Mouse (Mus musculus) hindbrain, embryonic 12.5 days (tissue): ENCODE data around the gene Ybx2. TPM values are rescaled to one million over a fixed set of nuclear protein-coding genes. Genes with fewer than 3 reads are reported as not detected.
A peak's percentile ranks its signal among the peaks of the same experiment; 100 is the strongest.

Source experiments
- ATAC-seq: fragments of 200-750 bp; cut with Nextera tagmentation; 2 replicates; pipeline ENCODE4 v1.8.0; 2017; ENCODE audit warnings: moderate TSS enrichment; ENCODE audit not compliant: low FRiP score
- H3K27ac ChIP-seq: fragments of 300-500 bp; sonication (generic); 2 replicates; pipeline ENCODE4 v1.5.1; 2016; ENCODE audit warnings: mild to moderate bottlenecking
- H3K27me3 ChIP-seq: fragments of 300-500 bp; sonication (generic); 2 replicates; pipeline ENCODE4 v1.6.1; 2016; ENCODE audit warnings: mild to moderate bottlenecking
- H3K36me3 ChIP-seq: fragments of 300-500 bp; sonication (generic); 2 replicates; pipeline ENCODE4 v1.6.1; 2016; ENCODE audit warnings: mild to moderate bottlenecking
- H3K4me1 ChIP-seq: fragments of 300-500 bp; sonication (generic); 2 replicates; pipeline ENCODE4 v1.6.1; 2016
- H3K4me2 ChIP-seq: fragments of 300-500 bp; sonication (generic); replicated peaks from 2 replicates; pipeline ENCODE4 v1.6.1; 2016; ENCODE audit warnings: mild to moderate bottlenecking
- H3K4me3 ChIP-seq: fragments of 300-500 bp; sonication (generic); 2 replicates; pipeline ENCODE4 v1.5.1; 2016; ENCODE audit warnings: mild to moderate bottlenecking
- H3K9ac ChIP-seq: fragments of 300-500 bp; sonication (generic); 2 replicates; pipeline ENCODE4 v1.6.1; 2016; ENCODE audit warnings: mild to moderate bottlenecking, moderate library complexity
- H3K9me3 ChIP-seq: fragments of 300-500 bp; sonication (generic); replicated peaks from 2 replicates; pipeline ENCODE4 v1.6.1; 2016; ENCODE audit warnings: mild to moderate bottlenecking
- WGBS: fragments of 180-500 bp; shearing (Covaris S2); methylation state at CpG from one replicate; pipeline ENCODE4 v1.1.7; 2016; 5-methylcytosine and 5-hydroxymethylcytosine counted together
- microRNA-seq: library from miRNA; unstranded; fragments of <30 nt; microRNA quantifications from one replicate; pipeline ENCODE4, GENCODE M21; 2017
- polyA plus RNA-seq: library from polyadenylated mRNA; unstranded; fragments of >200 nt; fragmentation: Nextera tagmentation; extraction: Ambion mirVana; gene quantifications from 2 replicates; pipeline ENCODE4 v1.2.1, GENCODE M21; 2016

The Ybx2 gene
- polyA plus RNA-seq, 1 experiment from 2014 or later: 9.0 TPM

- Histone ChIP-seq H3K36me3 (peaks cover 39% of the 10 kb centered on the region), H3K4me2 (peak overlapping the region; percentile 73), H3K27ac (peak overlapping the region; percentile 98), H3K4me3 (peak overlapping the region; percentile 100), H3K9ac (peak overlapping the region; percentile 80), H3K27me3 (no peaks in the 10 kb centered on the region), H3K9me3 (no peaks in the 10 kb centered on the region), H3K4me1 (peaks cover 26% of the 10 kb centered on the region)
- ATAC-seq: no peak
- WGBS: 4% methylated on average over 16 of the region's 16 CpGs
Observed at GRCm38 (mm10) chr11:69979827-69980195, 44.2 kb downstream of the Ybx2 start.

GRCm38 (mm10) chr11:69980196-69981140, 44.9 kb downstream of the Ybx2 start:
- 2% methylated on average over 53 of the region's 60 CpGs for WGBS

GRCm38 (mm10) chr11:69981141-69981762, 45.7 kb downstream of the Ybx2 start, which contains the start of gene Ctdnep1:
Gene Ctdnep1, plus strand, starts transcription at chr11:69981156.
- H3K27ac ChIP-seq: peak within 1 kb of the TSS; percentile 98
- peak; percentile 66 for ATAC-seq
- H3K4me2 ChIP-seq: peak within 1 kb of the TSS; percentile 73
- H3K27me3 ChIP-seq: no peaks in the 10 kb centered on the region
- H3K36me3 ChIP-seq: peaks cover 37% of the 10 kb centered on the region
- peak within 1 kb of the TSS; percentile 100 for H3K4me3 ChIP-seq
- under 1% methylated on average over 40 of the region's 43 CpGs for WGBS
- H3K9ac ChIP-seq: peak within 1 kb of the TSS; percentile 99
- no peaks in the 10 kb centered on the region for H3K9me3 ChIP-seq
- peaks cover 26% of the 10 kb centered on the region for H3K4me1 ChIP-seq

More at GRCm38 (mm10) chr11:69980196-69981140, 44.9 kb downstream of the Ybx2 start:
- Histone ChIP-seq H3K27ac (peak overlapping the region; percentile 98), H3K36me3 (peaks cover 39% of the 10 kb centered on the region), H3K9ac (peak overlapping the region; percentile 99), H3K27me3 (no peaks in the 10 kb centered on the region), H3K4me3 (peak overlapping the region; percentile 100), H3K4me2 (peak overlapping the region; percentile 73), H3K4me1 (peaks cover 26% of the 10 kb centered on the region), H3K9me3 (no peaks in the 10 kb centered on the region)
- peak; percentile 94 for ATAC-seq

- peaks cover 26% of the 10 kb centered on the region for H3K4me1 ChIP-seq
- WGBS: 73% methylated on average over 8 of the region's 8 CpGs
- no peak for ATAC-seq
Observed at GRCm38 (mm10) chr11:69982225-69982624, 46.6 kb downstream of the Ybx2 start, which contains the start of gene Elp5. Gene Elp5, minus strand, starts transcription at chr11:69982517.

DNA sequence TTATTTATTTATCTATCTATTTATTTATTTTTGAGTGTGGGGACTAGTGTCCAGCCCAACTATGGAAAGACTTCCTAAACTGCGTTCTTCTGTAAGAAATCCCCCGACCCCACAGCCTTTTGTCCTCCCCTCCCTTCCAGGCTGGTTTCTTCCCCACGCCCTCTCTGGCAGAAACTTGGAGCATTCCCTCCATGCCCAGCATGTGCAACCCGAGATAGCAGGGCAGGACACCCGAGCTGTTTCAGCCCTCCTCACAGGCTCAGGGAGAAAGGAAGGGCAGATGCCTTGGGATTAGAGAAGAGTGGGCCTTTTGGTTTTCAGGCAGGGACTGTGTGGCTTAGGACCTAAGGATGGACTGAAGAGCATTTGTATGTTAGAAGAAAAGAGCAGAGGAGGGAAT, 47.3 kb downstream of the Ybx2 start:
- no peak for ATAC-seq
- no peaks in the 10 kb centered on the region for H3K9me3 ChIP-seq
- no peak overlapping the region for H3K27ac ChIP-seq
- H3K36me3 ChIP-seq: peaks cover 37% of the 10 kb centered on the region
- H3K4me3 ChIP-seq: peak overlapping the region; percentile 13; the same call in 1 of the 2 replicates
- H3K9ac ChIP-seq: peak overlapping the region; percentile 99
- 39% methylated on average over 5 of the region's 5 CpGs for WGBS
- H3K27me3 ChIP-seq: no peaks in the 10 kb centered on the region
- peaks cover 26% of the 10 kb centered on the region for H3K4me1 ChIP-seq
- H3K4me2 ChIP-seq: peak overlapping the region; percentile 73

More at GRCm38 (mm10) chr11:69982225-69982624, 46.6 kb downstream of the Ybx2 start, which contains the start of gene Elp5:
- peaks cover 37% of the 10 kb centered on the region for H3K36me3 ChIP-seq
- H3K4me3 ChIP-seq: peak within 1 kb of the TSS; percentile 100
- H3K4me2 ChIP-seq: peak within 1 kb of the TSS; percentile 73
- peak within 1 kb of the TSS; percentile 98 for H3K27ac ChIP-seq
- H3K9me3 ChIP-seq: no peaks in the 10 kb centered on the region
- H3K9ac ChIP-seq: peak within 1 kb of the TSS; percentile 99
- no peaks in the 10 kb centered on the region for H3K27me3 ChIP-seq

DNA sequence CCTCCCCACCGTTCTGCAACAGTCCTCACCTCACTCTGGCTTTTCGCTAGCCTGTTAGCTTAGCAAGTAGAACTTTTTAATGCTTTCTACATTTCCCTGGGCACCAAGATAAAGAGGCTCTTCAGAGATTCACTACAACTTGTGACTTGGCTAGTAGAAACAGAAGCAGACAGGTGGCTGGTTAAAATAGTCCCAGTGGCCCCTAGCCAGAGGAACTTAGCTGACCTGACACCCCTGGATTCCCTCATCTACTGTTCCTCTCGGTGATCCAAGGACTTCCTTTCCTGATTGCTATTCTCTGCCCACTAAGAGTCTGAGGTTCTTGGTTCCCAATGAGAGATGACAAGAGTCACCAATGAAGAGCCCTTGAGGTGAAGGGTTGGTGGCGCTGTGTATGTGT, 47.8 kb downstream of the Ybx2 start:
- H3K27ac ChIP-seq: no peak overlapping the region
- no peaks in the 10 kb centered on the region for H3K27me3 ChIP-seq
- no peak overlapping the region for H3K4me3 ChIP-seq
- peaks cover 26% of the 10 kb centered on the region for H3K4me1 ChIP-seq
- H3K4me2 ChIP-seq: peak overlapping the region; percentile 73
- no peaks in the 10 kb centered on the region for H3K9me3 ChIP-seq
- no peak overlapping the region for H3K9ac ChIP-seq
- ATAC-seq: no peak
- 91% methylated on average over 4 of the region's 4 CpGs for WGBS
- peaks cover 42% of the 10 kb centered on the region for H3K36me3 ChIP-seq

GRCm38 (mm10) chr11:69984431-69984830, 48.8 kb downstream of the Ybx2 start:
- peaks cover 24% of the 10 kb centered on the region for H3K4me1 ChIP-seq
- H3K4me3 ChIP-seq: no peak overlapping the region
- no peak overlapping the region for H3K27ac ChIP-seq
- H3K27me3 ChIP-seq: no peaks in the 10 kb centered on the region
- WGBS: 93% methylated on average over 8 of the region's 8 CpGs
- no peak for ATAC-seq
- H3K9ac ChIP-seq: no peak overlapping the region
- H3K36me3 ChIP-seq: peaks cover 50% of the 10 kb centered on the region
- no peaks in the 10 kb centered on the region for H3K9me3 ChIP-seq
- 0 out of 2 replicates have a peak overlapping the region, but pooled peaks have one; percentile 4 for H3K4me2 ChIP-seq

GRCm38 (mm10) chr11:69989949-69990348, 54.4 kb downstream of the Ybx2 start:
- H3K27me3 ChIP-seq: no peaks in the 10 kb centered on the region
- H3K4me2 ChIP-seq: no peak overlapping the region
- H3K9me3 ChIP-seq: no peaks in the 10 kb centered on the region
- H3K4me1 ChIP-seq: peaks cover 19% of the 10 kb centered on the region
- 0 out of 2 replicates have a peak overlapping the region, but pooled peaks have one; percentile 24 for H3K9ac ChIP-seq
- ATAC-seq: no peak
- H3K4me3 ChIP-seq: no peak overlapping the region
- no peak overlapping the region for H3K27ac ChIP-seq
- peaks cover 64% of the 10 kb centered on the region for H3K36me3 ChIP-seq
- WGBS: 91% methylated on average over 8 of the region's 8 CpGs

Small RNA genes within 50 kb of the gene (microRNA-seq; reads per million reads assigned to microRNA genes)
- not detected for gene Gm44349

Other genes starting within 250 kb of the Ybx2 start
- 3.1 and 3.4 TPM in 2 replicates for gene Tnfsf12, start 239.9 kb upstream of the Ybx2 start, polyA plus RNA-seq
- gene Tnfsfm13, start 239.7 kb upstream of the Ybx2 start, polyA plus RNA-seq: 0.80 and 1.9 TPM in 2 replicates
- gene Polr2a, start 177.2 kb upstream of the Ybx2 start, polyA plus RNA-seq: 32.2 and 39.0 TPM in 2 replicates
- 0.40 and 0.61 TPM in 2 replicates for gene Slc35g3, start 173.8 kb upstream of the Ybx2 start, polyA plus RNA-seq
- gene Zbtb4, start 169.9 kb upstream of the Ybx2 start, polyA plus RNA-seq: 2.3 and 2.4 TPM in 2 replicates
- gene Chrnb1, start 139.9 kb upstream of the Ybx2 start, polyA plus RNA-seq: 3.0 and 5.9 TPM in 2 replicates
- gene Fgf11, start 133.9 kb upstream of the Ybx2 start, polyA plus RNA-seq: 3.7 and 4.2 TPM in 2 replicates
- gene Tmem102, start 130.2 kb upstream of the Ybx2 start, polyA plus RNA-seq: 1.6 and 2.4 TPM in 2 replicates
- not detected in 2 replicates for gene Gm39566, start 120.5 kb upstream of the Ybx2 start, polyA plus RNA-seq
- 0.14 TPM in 1 of 2 replicates, not detected in the other for gene Spem2, start 117.3 kb upstream of the Ybx2 start, polyA plus RNA-seq
- gene Spem1, start 113.6 kb upstream of the Ybx2 start, polyA plus RNA-seq: 0.21 and 0.46 TPM in 2 replicates
- 14.7 and 14.9 TPM in 2 replicates for gene Nlgn2, start 98.0 kb upstream of the Ybx2 start, polyA plus RNA-seq
- gene Tmem256, start 97.3 kb upstream of the Ybx2 start, polyA plus RNA-seq: 268 and 314 TPM in 2 replicates
- gene Plscr3, start 89.4 kb upstream of the Ybx2 start, polyA plus RNA-seq: 74.9 and 87.3 TPM in 2 replicates
- gene Tnk1, start 77.1 kb upstream of the Ybx2 start, polyA plus RNA-seq: 0.57 and 1.4 TPM in 2 replicates
- not detected in 2 replicates for gene Tmem95, start 57.8 kb upstream of the Ybx2 start, polyA plus RNA-seq
- 2.9 and 3.2 TPM in 2 replicates for gene Kctd11, start 54.4 kb upstream of the Ybx2 start, polyA plus RNA-seq
- 0.86 and 0.92 TPM in 2 replicates for gene Acap1, start 40.3 kb upstream of the Ybx2 start, polyA plus RNA-seq
- gene 2810408A11Rik, start 34.8 kb upstream of the Ybx2 start, polyA plus RNA-seq: 17.8 TPM in 2 replicates
- 15.0 and 15.2 TPM in 2 replicates for gene Neurl4, start 34.7 kb upstream of the Ybx2 start, polyA plus RNA-seq
- 84.7 and 90.1 TPM in 2 replicates for gene Gps2, start 21.9 kb upstream of the Ybx2 start, polyA plus RNA-seq
- gene Eif5a, start 13.8 kb upstream of the Ybx2 start, polyA plus RNA-seq: 1,354 and 1,360 TPM in 2 replicates
- gene Slc2a4, start 12.4 kb downstream of the Ybx2 start, polyA plus RNA-seq: 9.6 and 12.9 TPM in 2 replicates
- 9.5 and 21.8 TPM in 2 replicates for gene Cldn7, start 29.0 kb downstream of the Ybx2 start, polyA plus RNA-seq
- gene Ctdnep1, start 45.4 kb downstream of the Ybx2 start, polyA plus RNA-seq: 22.4 and 26.1 TPM in 2 replicates
- 123 and 127 TPM in 2 replicates for gene Elp5, start 46.7 kb downstream of the Ybx2 start, polyA plus RNA-seq
- gene Gabarap, start 55.3 kb downstream of the Ybx2 start, polyA plus RNA-seq: 598 and 607 TPM in 2 replicates
- 87.8 and 96.2 TPM in 2 replicates for gene Phf23, start 60.0 kb downstream of the Ybx2 start, polyA plus RNA-seq
- gene Dvl2, start 64.8 kb downstream of the Ybx2 start, polyA plus RNA-seq: 45.9 and 46.4 TPM in 2 replicates
- gene Acadvl, start 79.6 kb downstream of the Ybx2 start, polyA plus RNA-seq: 59.8 and 61.9 TPM in 2 replicates
- 23.0 and 28.5 TPM in 2 replicates for gene Dlg4, start 81.1 kb downstream of the Ybx2 start, polyA plus RNA-seq
- 0.56 and 0.89 TPM in 2 replicates for gene Asgr1, start 118.3 kb downstream of the Ybx2 start, polyA plus RNA-seq
- gene Asgr2, start 156.8 kb downstream of the Ybx2 start, polyA plus RNA-seq: not detected in 2 replicates
- 0.50 and 0.77 TPM in 2 replicates for gene Mgl2, start 194.5 kb downstream of the Ybx2 start, polyA plus RNA-seq
- gene Clec10a, start 220.4 kb downstream of the Ybx2 start, polyA plus RNA-seq: 0.71 and 2.6 TPM in 2 replicates